Comparison of ENCODE assay signal across 9 mouse cellular contexts in genomic region chr2:49755054-49755453, GRCm38 (mm10). TPM values are rescaled to one million over a fixed set of nuclear protein-coding genes. Genes with fewer than 3 reads are reported as not detected.
DNase-seq lines count a peak whose midpoint lies in the region; ATAC-seq and TF ChIP-seq lines count a peak whose summit lies in the region.
"Had no signal": no experiment of that assay in that cellular context is flagged by ENCODE, and none has a peak within 500 bp of the region (broad histone marks: within the 10 kb centered on the region; RNA-seq: fewer than 3 reads in every experiment).

No protein-coding gene starts in this region.

- no peak overlapping the region for H3K27ac ChIP-seq in liver, embryonic 12.5 days
- no peak overlapping the region for H3K27ac ChIP-seq in hindbrain, embryonic 15.5 days (replicated peaks)
- no peak overlapping the region for H3K27ac ChIP-seq in intestine, postnatal 0 days (ENCODE audit: low read depth, low read length)
- H3K27ac ChIP-seq: liver, embryonic 15.5 days had no signal

- H3K4me2 ChIP-seq in liver, embryonic 12.5 days, result no peak overlapping the region
- no peak overlapping the region for H3K4me2 ChIP-seq in hindbrain, embryonic 15.5 days
- no peak overlapping the region for H3K4me2 ChIP-seq in intestine, postnatal 0 days (replicated peaks; ENCODE audit: low read depth)
- H3K4me2 ChIP-seq: liver, embryonic 15.5 days had no signal

- no peaks in the 10 kb centered on the region for H3K36me3 ChIP-seq in liver, embryonic 12.5 days
- peaks cover 54% of the 10 kb centered on the region for H3K36me3 ChIP-seq in hindbrain, embryonic 15.5 days
- H3K36me3 ChIP-seq in intestine, postnatal 0 days (ENCODE audit: control insufficient read depth, insufficient read depth), result no peaks in the 10 kb centered on the region
- H3K36me3 ChIP-seq: liver, embryonic 15.5 days had no signal

- no peak for TF ChIP-seq CTCF in intestine, postnatal 0 days (IDR thresholded peaks at IDR 0.05; ENCODE audit: low read depth)

- H3K4me1 ChIP-seq in liver, embryonic 12.5 days, result no peaks in the 10 kb centered on the region
- H3K4me1 ChIP-seq in hindbrain, embryonic 15.5 days (replicated peaks), result peaks cover 14% of the 10 kb centered on the region; the same call in 1 of the 2 replicates
- H3K4me1 ChIP-seq in intestine, postnatal 0 days (replicated peaks; ENCODE audit: control insufficient read depth, insufficient read depth, low read length), result no peaks in the 10 kb centered on the region
- H3K4me1 ChIP-seq: liver, embryonic 15.5 days had no signal

- DNase-seq in CD4-positive, CD25-positive, alpha-beta regulatory T cell, adult 2 months (ENCODE audit: low read depth, low spot score), result peak; percentile 29
- peak; percentile 35 for DNase-seq in liver
- peak; percentile 59 for DNase-seq in retina, postnatal 1 day
- DNase-seq in frontal cortex, postnatal 14 days (ENCODE audit: low spot score in 2 of 2), result no peak

- H3K27me3 ChIP-seq in liver, embryonic 12.5 days (replicated peaks), result 0 out of 2 replicates have a peak, but pooled peaks cover 5% of the 10 kb centered on the region
- no peaks in the 10 kb centered on the region for H3K27me3 ChIP-seq in hindbrain, embryonic 15.5 days
- no peaks in the 10 kb centered on the region for H3K27me3 ChIP-seq in intestine, postnatal 0 days (replicated peaks; ENCODE audit: control insufficient read depth, insufficient read depth, low read length)
- H3K27me3 ChIP-seq: liver, embryonic 15.5 days had no signal

- no peaks in the 10 kb centered on the region for H3K9me3 ChIP-seq in liver, embryonic 12.5 days (replicated peaks)
- no peaks in the 10 kb centered on the region for H3K9me3 ChIP-seq in hindbrain, embryonic 15.5 days
- H3K9me3 ChIP-seq in intestine, postnatal 0 days (ENCODE audit: control insufficient read depth), result no peaks in the 10 kb centered on the region
- H3K9me3 ChIP-seq: liver, embryonic 15.5 days had no signal

- no peak overlapping the region for H3K9ac ChIP-seq in liver, embryonic 12.5 days
- no peak overlapping the region for H3K9ac ChIP-seq in hindbrain, embryonic 15.5 days
- H3K9ac ChIP-seq in intestine, postnatal 0 days (ENCODE audit: low read depth, low read length), result no peak overlapping the region
- H3K9ac ChIP-seq: liver, embryonic 15.5 days had no signal

- ATAC-seq in CD4-positive, CD25-positive, alpha-beta regulatory T cell, adult 4 months, result no peak
- no peak for ATAC-seq in liver, embryonic 12.5 days
- peak; percentile 63; the same call in 1 of the 2 replicates for ATAC-seq in hindbrain, embryonic 15.5 days (ENCODE audit: low FRiP score, low read depth)
- ATAC-seq in intestine, postnatal 0 days, result no peak

- 38% methylated on average over 2 of the region's 2 CpGs for WGBS in liver, embryonic 12.5 days (ENCODE audit: insufficient replicate concordance)
- 66% methylated on average over 2 of the region's 2 CpGs for WGBS in hindbrain, embryonic 15.5 days
- 56% methylated on average over 2 of the region's 2 CpGs for WGBS in intestine, postnatal 0 days

- H3K4me3 ChIP-seq in liver, embryonic 12.5 days, result no peak overlapping the region
- no peak overlapping the region for H3K4me3 ChIP-seq in hindbrain, embryonic 15.5 days
- no peak overlapping the region for H3K4me3 ChIP-seq in intestine, postnatal 0 days (ENCODE audit: low read depth, low read length)
- H3K4me3 ChIP-seq: liver, embryonic 15.5 days had no signal

RNA-seq across cellular contexts. Expression of gene Lypd6b, which starts 32.4 kb away (rescaled TPM):
- under 1 TPM; 0.19 to 0.79 TPM for polyA plus RNA-seq in CD4-positive, CD25-positive, alpha-beta regulatory T cell, adult 4 months (2017; shearing (Covaris generic))
- 0.12 TPM in 1 of 2 replicates, not detected in the other for polyA plus RNA-seq in liver, embryonic 12.5 days (2016; fragmentation: Nextera tagmentation; extraction: Ambion mirVana)
- polyA plus RNA-seq in hindbrain, embryonic 15.5 days (2015; fragmentation: Nextera tagmentation; extraction: Ambion mirVana), result 12.0 and 12.8 TPM in 2 replicates
- 0.68 and 0.73 TPM in 2 replicates for polyA plus RNA-seq in intestine, postnatal 0 days (2015; fragmentation: Nextera tagmentation; extraction: Ambion mirVana)
- polyA plus RNA-seq: liver, embryonic 15.5 days had no signal

Comparison
In these comparisons a context has a peak if more than half of its experiments do, and no peak if none do; other contexts are left out.
1. DNase-seq: peak in CD4-positive, CD25-positive, alpha-beta regulatory T cell, adult 2 months (single experiment), liver (single experiment) and retina, postnatal 1 day (single experiment); none in frontal cortex, postnatal 14 days (0 of 2).